Mouse (Mus musculus): ENCODE results near the gene Gm8279. TPM values are rescaled to one million over a fixed set of nuclear protein-coding genes. Genes with fewer than 3 reads are reported as not detected.
"Not testable (repeated sequence)": the region's sequence is repeated elsewhere in the genome, so short reads cannot be mapped to it uniquely, and the experiment has no call there.

The Gm8279 gene
- polyA plus RNA-seq (2012; fragmentation: generic; extraction: Trizol): not detected

GRCm38 (mm10) chr14:5131219-5131618, at the start of gene Gm8279:
Gene Gm8279, plus strand, starts transcription at chr14:5131519.
- not testable (repeated sequence) for H3K4me2 ChIP-seq (ENCODE audit: low read depth); H3K79me2 ChIP-seq (ENCODE audit: control insufficient read depth, insufficient read depth); H3K27me3 ChIP-seq (ENCODE audit: control insufficient read depth, insufficient read depth, insufficient read length); H3ac ChIP-seq (ENCODE audit: control insufficient read depth, insufficient read length); H3K36me3 ChIP-seq (ENCODE audit: control insufficient read depth, insufficient read depth); H3K4me3 ChIP-seq

GRCm38 (mm10) chr14:5164235-5164634, 32.9 kb downstream of the Gm8279 start, which contains the start of gene Gm3317:
Gene Gm3317, plus strand, starts transcription at chr14:5164535.
- not testable (repeated sequence) for H3K4me2 ChIP-seq (ENCODE audit: low read depth); H3K27me3 ChIP-seq (ENCODE audit: control insufficient read depth, insufficient read depth, insufficient read length); H3K79me2 ChIP-seq (ENCODE audit: control insufficient read depth, insufficient read depth); H3K4me3 ChIP-seq; H3K36me3 ChIP-seq (ENCODE audit: control insufficient read depth, insufficient read depth); H3ac ChIP-seq (ENCODE audit: control insufficient read depth, insufficient read length)

GRCm38 (mm10) chr14:5185493-5185892, 54.2 kb downstream of the Gm8279 start, which contains the start of gene Gm8271:
Gene Gm8271, plus strand, starts transcription at chr14:5185793.
- H3K79me2 ChIP-seq (ENCODE audit: control insufficient read depth, insufficient read depth); H3K27me3 ChIP-seq (ENCODE audit: control insufficient read depth, insufficient read depth, insufficient read length): not testable (repeated sequence)

More at GRCm38 (mm10) chr14:5185493-5185892, 54.2 kb downstream of the Gm8279 start, which contains the start of gene Gm8271:
- not testable (repeated sequence) for H3ac ChIP-seq (ENCODE audit: control insufficient read depth, insufficient read length); H3K4me3 ChIP-seq; H3K36me3 ChIP-seq (ENCODE audit: control insufficient read depth, insufficient read depth); H3K4me2 ChIP-seq (ENCODE audit: low read depth)

Other genes with a start within 250 kb of the Gm8279 start
- not detected for gene Gm3278, start 239.1 kb upstream of the Gm8279 start, polyA plus RNA-seq (2012; fragmentation: generic; extraction: Trizol)
- not detected for gene Gm8297, start 147.6 kb upstream of the Gm8279 start, polyA plus RNA-seq (2012; fragmentation: generic; extraction: Trizol)
- gene Gm3298, start 115.6 kb upstream of the Gm8279 start, polyA plus RNA-seq (2012; fragmentation: generic; extraction: Trizol): not detected
- gene 4930555G01Rik, start 80.9 kb upstream of the Gm8279 start, polyA plus RNA-seq (2012; fragmentation: generic; extraction: Trizol): not detected
- gene Gm8281, start 60.5 kb upstream of the Gm8279 start, polyA plus RNA-seq (2012; fragmentation: generic; extraction: Trizol): not detected
- not detected for gene Gm3317, start 33.0 kb downstream of the Gm8279 start, polyA plus RNA-seq (2012; fragmentation: generic; extraction: Trizol)
- gene Gm8271, start 54.3 kb downstream of the Gm8279 start, polyA plus RNA-seq (2012; fragmentation: generic; extraction: Trizol): not detected
- gene Gm3526, start 129.1 kb downstream of the Gm8279 start, polyA plus RNA-seq (2012; fragmentation: generic; extraction: Trizol): not detected
- not detected for gene Gm3542, start 203.4 kb downstream of the Gm8279 start, polyA plus RNA-seq (2012; fragmentation: generic; extraction: Trizol)

Measured in myocyte (in vitro differentiated cells).